Mouse (Mus musculus): ENCODE measurements at regions not wholly inside any gene's neighbourhood (a gene's known extent, or its start where the extent isn't known, plus 50 kb on each side); places are given as distances from the start of the nearest gene placed in this dataset.

DNA sequence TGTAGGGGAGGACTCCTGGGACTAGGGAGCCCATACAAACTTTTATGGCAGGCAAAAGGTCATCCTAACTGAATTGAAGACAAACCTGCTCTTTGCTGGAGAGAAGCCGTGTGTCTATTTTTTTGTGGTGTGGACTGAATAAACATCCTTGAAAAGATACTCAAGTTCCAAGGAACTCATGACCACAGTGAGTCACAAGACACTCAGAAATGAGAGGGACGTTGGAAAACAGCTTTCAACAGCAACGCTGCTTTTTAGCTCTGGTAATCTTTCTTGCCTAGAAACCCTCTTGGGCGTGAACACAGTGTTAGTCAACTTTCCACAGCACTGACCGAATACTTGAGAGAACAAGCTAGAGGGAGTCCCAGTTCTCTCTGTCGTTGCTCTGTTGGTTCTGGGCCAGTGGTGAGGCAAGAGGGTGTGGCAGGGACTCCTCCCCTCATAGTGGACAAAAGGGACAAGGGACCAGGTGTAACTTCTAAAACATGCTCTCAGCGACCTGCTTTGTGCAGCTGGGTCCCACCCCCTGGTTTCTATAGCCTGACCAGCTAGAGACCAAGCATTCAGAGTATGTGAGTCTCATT lies 52.8 kb upstream of the Ezr start:
- H3K36me3 ChIP-seq (ENCODE audit: control insufficient read depth, insufficient read depth, low read length, poor library complexity, severe bottlenecking): no peaks in the 10 kb centered on the region
- H3K4me3 ChIP-seq (ENCODE audit: insufficient read depth in 1 of 2, low read depth in 1 of 2, low read length in 2 of 2, poor library complexity in 1 of 2, severe bottlenecking in 1 of 2): no peak overlapping the region
- no peaks in the 10 kb centered on the region for H3K9me3 ChIP-seq (ENCODE audit: control insufficient read depth, insufficient read depth, low read depth, low read length)
- in situ Hi-C loops (cut with MboI; ENCODE audit: low sequenced_read_pairs in 2 of 2, unreplicated experiment in 2 of 2): no loop called here
- no peak overlapping the region for H3K27ac ChIP-seq (ENCODE audit: insufficient read depth, low read depth, low read length, poor library complexity, severe bottlenecking)
- no peak for DNase-seq (ENCODE audit: low read depth, low spot score)
- no peak overlapping the region for H3K9ac ChIP-seq (ENCODE audit: insufficient read depth, low read depth, low read length, poor library complexity, severe bottlenecking)
- TF ChIP-seq ZNF384 (IDR thresholded peaks at IDR 0.05; ENCODE audit: low read depth, low read length): no peak
- TF ChIP-seq MAFK (IDR thresholded peaks at IDR 0.05; ENCODE audit: insufficient read depth, low read depth, low read length): no peak
- no peak for TF ChIP-seq CHD2 (IDR thresholded peaks at IDR 0.05; ENCODE audit: low read depth, low read length)
- TF ChIP-seq HCFC1 (IDR thresholded peaks at IDR 0.05; ENCODE audit: borderline replicate concordance, insufficient read depth, low read length): no peak
- TF ChIP-seq ZC3H11A (IDR thresholded peaks at IDR 0.05; ENCODE audit: borderline replicate concordance, low read depth, low read length): no peak
- peaks cover 3 to 4% of the 10 kb centered on the region in 2 experiments; a peak in 3 of 4 replicates for H3K4me1 ChIP-seq (ENCODE audit: control insufficient read depth in 2 of 2, insufficient read depth in 2 of 2, low read length in 2 of 2, poor library complexity in 1 of 2)
